In genomic region chr8:87078260-87078659, GRCm38 (mm10) we compare ENCODE assay signal across 16 mouse cellular contexts.
DNase-seq lines count a peak whose midpoint lies in the region; ATAC-seq lines count a peak whose summit lies in the region.
"Had no signal": no experiment of that assay in that cellular context is flagged by ENCODE, and none has a peak within 500 bp of the region (broad histone marks: within the 10 kb centered on the region; RNA-seq: fewer than 3 reads in every experiment).

No protein-coding gene starts in this region.

- peak; percentile 8 for DNase-seq in layer of hippocampus, adult 11-12 months (ENCODE audit: low spot score)
- DNase-seq in layer of hippocampus, adult 9-10 months (ENCODE audit: low spot score): no peak
- DNase-seq in brain, adult 2 months (ENCODE audit: low read depth, low spot score): peak; percentile 29
- DNase-seq in layer of hippocampus, adult 9-11 months: peak; percentile 13
- no peak for DNase-seq in ovary, postnatal 14 days (ENCODE audit: low spot score)
- DNase-seq in spleen, adult 12 weeks (ENCODE audit: low spot score): no peak
- DNase-seq in right cerebral cortex, postnatal 14 days: no peak
- DNase-seq: adrenal gland, postnatal 10 days; cerebellum, adult 18-20 months; kidney, adult 8-10 months; kidney, postnatal 10 days; liver; lung, postnatal 4 days; right cerebral cortex, postnatal 25 days; thymus, postnatal 25 days had no signal

- ATAC-seq in common myeloid progenitor, adult 5-6 weeks (replicated peaks; ENCODE audit: low read depth, poor library complexity, severe bottlenecking): 0 out of 2 replicates have a peak, but pooled peaks have one; percentile 29

Comparison
In these comparisons a context has a peak if more than half of its experiments do, and no peak if none do; other contexts are left out.
1. DNase-seq: peak in layer of hippocampus, adult 11-12 months (single experiment), brain, adult 2 months (single experiment) and layer of hippocampus, adult 9-11 months (single experiment); none in layer of hippocampus, adult 9-10 months (single experiment), ovary, postnatal 14 days (single experiment), spleen, adult 12 weeks (single experiment) and right cerebral cortex, postnatal 14 days (single experiment).